Mouse (Mus musculus): ENCODE measurements around the gene Ncor2. TPM values are rescaled to one million over a fixed set of nuclear protein-coding genes. Genes with fewer than 3 reads are reported as not detected.

The Ncor2 gene
- polyA plus RNA-seq, 1 experiment, result 75.8 TPM

GRCm38 (mm10) chr5:125143114-125143872 lies 35.7 kb downstream of the Ncor2 start:
- no peak for DNase-seq
- H3K4me1 ChIP-seq (replicated peaks; ENCODE audit: control insufficient read depth, insufficient read depth, low read length), result peaks cover 14% of the 10 kb centered on the region; the same call in 1 of the 2 replicates
- TF ChIP-seq CTCF (IDR thresholded peaks at IDR 0.05; ENCODE audit: borderline replicate concordance, control insufficient read depth, extremely low read depth, insufficient read depth, low read length, poor library complexity) (no peak), POLR2A (IDR thresholded peaks at IDR 0.05; ENCODE audit: control insufficient read depth, extremely low read depth, insufficient read depth, low read length, poor library complexity) (no peak)
- H3K36me3 ChIP-seq (ENCODE audit: control insufficient read depth, insufficient read depth, low read length), result no peaks in the 10 kb centered on the region
- H3K27me3 ChIP-seq (ENCODE audit: control insufficient read depth, insufficient read depth, low read length), result no peaks in the 10 kb centered on the region
- H3K4me3 ChIP-seq (ENCODE audit: control insufficient read depth, insufficient read depth, low read length), result no peak overlapping the region
- no peak overlapping the region for H3K27ac ChIP-seq (ENCODE audit: control insufficient read depth, insufficient read depth, low read length)
- WGBS, result 87% methylated on average over 12 of the region's 12 CpGs

- peaks cover 19% of the 10 kb centered on the region for H3K4me1 ChIP-seq (replicated peaks; ENCODE audit: control insufficient read depth, insufficient read depth, low read length)
- H3K27me3 ChIP-seq (ENCODE audit: control insufficient read depth, insufficient read depth, low read length), result no peaks in the 10 kb centered on the region
- DNase-seq, result no peak
These were observed 37.1 kb downstream of the Ncor2 start for GRCm38 (mm10) chr5:125141916-125142315.

GRCm38 (mm10) chr5:125141525-125141880 lies 37.5 kb downstream of the Ncor2 start:
- no peak overlapping the region for H3K27ac ChIP-seq (ENCODE audit: control insufficient read depth, insufficient read depth, low read length)
- no peak for DNase-seq
- no peaks in the 10 kb centered on the region for H3K27me3 ChIP-seq (ENCODE audit: control insufficient read depth, insufficient read depth, low read length)
- peaks cover 18% of the 10 kb centered on the region for H3K4me1 ChIP-seq (replicated peaks; ENCODE audit: control insufficient read depth, insufficient read depth, low read length)
- no peak overlapping the region for H3K4me3 ChIP-seq (ENCODE audit: control insufficient read depth, insufficient read depth, low read length)
- TF ChIP-seq CTCF (IDR thresholded peaks at IDR 0.05; ENCODE audit: borderline replicate concordance, control insufficient read depth, extremely low read depth, insufficient read depth, low read length, poor library complexity) (no peak), POLR2A (IDR thresholded peaks at IDR 0.05; ENCODE audit: control insufficient read depth, extremely low read depth, insufficient read depth, low read length, poor library complexity) (no peak)
- H3K36me3 ChIP-seq (ENCODE audit: control insufficient read depth, insufficient read depth, low read length), result no peaks in the 10 kb centered on the region
- 56% methylated on average over 7 of the region's 7 CpGs for WGBS

More at GRCm38 (mm10) chr5:125141916-125142315, 37.1 kb downstream of the Ncor2 start:
- WGBS, result 71% methylated on average over 5 of the region's 5 CpGs
- no peak overlapping the region for H3K4me3 ChIP-seq (ENCODE audit: control insufficient read depth, insufficient read depth, low read length)
- no peaks in the 10 kb centered on the region for H3K36me3 ChIP-seq (ENCODE audit: control insufficient read depth, insufficient read depth, low read length)
- no peak overlapping the region for H3K27ac ChIP-seq (ENCODE audit: control insufficient read depth, insufficient read depth, low read length)
- no peak for TF ChIP-seq CTCF (IDR thresholded peaks at IDR 0.05; ENCODE audit: borderline replicate concordance, control insufficient read depth, extremely low read depth, insufficient read depth, low read length, poor library complexity)
- TF ChIP-seq POLR2A (IDR thresholded peaks at IDR 0.05; ENCODE audit: control insufficient read depth, extremely low read depth, insufficient read depth, low read length, poor library complexity), result no peak

- H3K36me3 ChIP-seq (ENCODE audit: control insufficient read depth, insufficient read depth, low read length), result no peaks in the 10 kb centered on the region
- DNase-seq, result no peak
- no peak for TF ChIP-seq POLR2A (IDR thresholded peaks at IDR 0.05; ENCODE audit: control insufficient read depth, extremely low read depth, insufficient read depth, low read length, poor library complexity)
- no peak for TF ChIP-seq CTCF (IDR thresholded peaks at IDR 0.05; ENCODE audit: borderline replicate concordance, control insufficient read depth, extremely low read depth, insufficient read depth, low read length, poor library complexity)
- no peak overlapping the region for H3K4me3 ChIP-seq (ENCODE audit: control insufficient read depth, insufficient read depth, low read length)
- no peaks in the 10 kb centered on the region for H3K27me3 ChIP-seq (ENCODE audit: control insufficient read depth, insufficient read depth, low read length)
- no peak overlapping the region for H3K27ac ChIP-seq (ENCODE audit: control insufficient read depth, insufficient read depth, low read length)
- peaks cover 18% of the 10 kb centered on the region for H3K4me1 ChIP-seq (replicated peaks; ENCODE audit: control insufficient read depth, insufficient read depth, low read length)
- WGBS, result 45% methylated on average over 27 of the region's 27 CpGs
These were observed 38.0 kb downstream of the Ncor2 start for GRCm38 (mm10) chr5:125140832-125141524.

- peaks cover 18% of the 10 kb centered on the region for H3K4me1 ChIP-seq (replicated peaks; ENCODE audit: control insufficient read depth, insufficient read depth, low read length)
- 73% methylated on average over 19 of the region's 19 CpGs for WGBS
- no peak for DNase-seq
- H3K27ac ChIP-seq (ENCODE audit: control insufficient read depth, insufficient read depth, low read length), result no peak overlapping the region
- H3K27me3 ChIP-seq (ENCODE audit: control insufficient read depth, insufficient read depth, low read length), result no peaks in the 10 kb centered on the region
- TF ChIP-seq POLR2A (IDR thresholded peaks at IDR 0.05; ENCODE audit: control insufficient read depth, extremely low read depth, insufficient read depth, low read length, poor library complexity), result no peak
- TF ChIP-seq CTCF (IDR thresholded peaks at IDR 0.05; ENCODE audit: borderline replicate concordance, control insufficient read depth, extremely low read depth, insufficient read depth, low read length, poor library complexity), result no peak
- H3K36me3 ChIP-seq (ENCODE audit: control insufficient read depth, insufficient read depth, low read length), result no peaks in the 10 kb centered on the region
- no peak overlapping the region for H3K4me3 ChIP-seq (ENCODE audit: control insufficient read depth, insufficient read depth, low read length)
These were observed 38.8 kb downstream of the Ncor2 start for GRCm38 (mm10) chr5:125140151-125140699.

GRCm38 (mm10) chr5:125139669-125140068 lies 39.4 kb downstream of the Ncor2 start:
- Histone ChIP-seq H3K27ac (ENCODE audit: control insufficient read depth, insufficient read depth, low read length) (no peak overlapping the region), H3K4me3 (ENCODE audit: control insufficient read depth, insufficient read depth, low read length) (no peak overlapping the region), H3K36me3 (ENCODE audit: control insufficient read depth, insufficient read depth, low read length) (no peaks in the 10 kb centered on the region), H3K4me1 (replicated peaks; ENCODE audit: control insufficient read depth, insufficient read depth, low read length) (peaks cover 18% of the 10 kb centered on the region), H3K27me3 (ENCODE audit: control insufficient read depth, insufficient read depth, low read length) (no peaks in the 10 kb centered on the region)
- TF ChIP-seq POLR2A (IDR thresholded peaks at IDR 0.05; ENCODE audit: control insufficient read depth, extremely low read depth, insufficient read depth, low read length, poor library complexity) (no peak), CTCF (IDR thresholded peaks at IDR 0.05; ENCODE audit: borderline replicate concordance, control insufficient read depth, extremely low read depth, insufficient read depth, low read length, poor library complexity) (no peak)
- WGBS, result 82% methylated on average over 5 of the region's 5 CpGs
- DNase-seq, result no peak

Measured in thymus, adult 2 months (tissue).